Mouse (Mus musculus) frontal cortex, adult 2 months (tissue): ENCODE results near the gene Calhm5. TPM values are rescaled to one million over a fixed set of nuclear protein-coding genes. Genes with fewer than 3 reads are reported as not detected.

Experiments
- DNase-seq, 2 experiments: peaks; one replicate each; pipeline ENCODE4 v3.0.0; 2022; ENCODE audit warnings: low spot score in 1 of 2; ENCODE audit errors: extremely low spot score in 1 of 2
- polyA plus RNA-seq: library from polyadenylated mRNA; depleted of rRNA; stranded (reverse); fragments of >200 nt; gene quantifications from 2 replicates; pipeline ENCODE4 v1.2.3, GENCODE M21; 2012; rRNA removed

The Calhm5 gene
- 1.4 and 1.8 TPM in 2 replicates for polyA plus RNA-seq

DNA sequence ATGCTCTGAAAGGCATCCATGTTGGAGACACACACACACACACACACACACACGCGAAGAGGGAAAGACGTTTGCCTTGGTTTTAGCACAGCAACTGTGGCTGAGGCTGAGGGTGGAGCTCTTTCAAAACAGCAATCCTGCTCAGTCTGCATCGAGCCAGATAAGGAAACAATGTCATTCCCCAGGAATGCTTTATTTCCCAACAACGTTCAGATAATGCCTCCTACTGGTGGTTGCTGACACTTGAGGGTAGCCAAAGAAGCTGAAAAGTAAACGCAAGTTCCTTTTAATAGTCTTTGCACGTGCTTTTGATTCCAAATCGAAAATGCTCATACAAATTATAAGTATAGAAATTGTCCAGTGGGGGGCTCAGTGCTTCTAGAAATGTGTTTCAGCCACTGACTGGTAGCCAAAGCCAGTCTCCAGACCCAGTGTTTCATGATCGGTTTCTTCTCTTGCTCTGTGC lies at the start of gene Calhm5:
TSS of gene Calhm5 (minus strand) at position 102 of the 466 bp plus-strand sequence.
- DNase-seq = peak in 1 of 2 experiments; percentile 74

DNA sequence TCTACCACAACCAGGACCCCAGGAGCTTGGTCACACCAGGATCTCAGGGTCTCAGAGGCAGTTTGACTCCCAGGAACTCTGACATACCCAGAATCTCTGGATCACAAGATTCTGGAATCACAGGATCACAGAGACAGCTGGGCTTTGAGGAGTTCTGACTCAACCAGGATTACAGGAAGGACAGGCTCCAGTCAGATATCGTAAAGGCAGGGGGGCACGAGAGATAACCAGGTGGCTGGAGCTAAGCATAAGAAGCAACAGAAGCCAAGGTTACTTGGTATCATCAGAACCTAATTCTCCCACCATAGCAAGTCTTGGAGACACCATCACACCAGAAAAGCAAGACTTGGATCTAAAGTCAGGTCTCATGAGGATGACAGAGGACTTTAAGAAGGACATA lies 45.4 kb upstream of the Calhm5 start:
- DNase-seq = no peak

DNA sequence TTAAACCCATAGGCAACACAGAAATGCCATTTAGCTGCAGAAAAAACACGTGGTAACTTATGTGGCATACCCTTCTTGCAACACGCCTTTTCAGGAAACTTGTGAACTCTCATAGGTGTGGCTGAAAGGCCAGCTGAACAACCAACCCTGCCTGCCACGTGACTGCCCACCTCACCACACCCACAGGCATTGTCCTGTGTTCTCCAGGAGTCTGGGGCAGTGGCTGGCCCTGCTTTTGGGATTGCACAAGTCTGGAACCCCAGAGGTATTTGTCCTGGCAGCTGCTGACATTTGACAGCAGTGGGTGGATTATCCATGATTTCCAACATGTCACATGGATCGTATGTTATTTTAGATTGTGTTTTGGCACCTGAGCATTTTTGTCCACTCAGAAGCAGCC lies 43.4 kb upstream of the Calhm5 start:
- DNase-seq = no peak

DNA sequence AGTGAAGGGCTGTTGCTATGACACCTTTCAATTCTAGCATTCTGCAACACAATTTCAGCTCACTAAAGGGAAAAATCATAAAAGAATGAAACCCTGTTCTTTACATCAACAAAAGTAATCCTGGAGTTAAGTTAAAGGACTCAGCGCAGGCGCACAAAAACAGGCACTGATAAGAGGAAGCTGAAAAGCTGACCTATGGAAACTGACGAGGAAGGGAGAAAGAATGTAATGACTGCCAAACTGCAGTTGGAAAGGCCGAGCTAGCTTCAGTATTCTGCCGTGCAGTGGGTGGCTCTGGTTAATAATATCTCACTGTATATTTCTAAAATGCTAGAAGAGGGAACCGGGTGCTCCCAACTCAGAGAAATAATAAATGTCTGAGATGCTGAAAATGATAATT lies 41.7 kb upstream of the Calhm5 start:
- DNase-seq = no peak

DNA sequence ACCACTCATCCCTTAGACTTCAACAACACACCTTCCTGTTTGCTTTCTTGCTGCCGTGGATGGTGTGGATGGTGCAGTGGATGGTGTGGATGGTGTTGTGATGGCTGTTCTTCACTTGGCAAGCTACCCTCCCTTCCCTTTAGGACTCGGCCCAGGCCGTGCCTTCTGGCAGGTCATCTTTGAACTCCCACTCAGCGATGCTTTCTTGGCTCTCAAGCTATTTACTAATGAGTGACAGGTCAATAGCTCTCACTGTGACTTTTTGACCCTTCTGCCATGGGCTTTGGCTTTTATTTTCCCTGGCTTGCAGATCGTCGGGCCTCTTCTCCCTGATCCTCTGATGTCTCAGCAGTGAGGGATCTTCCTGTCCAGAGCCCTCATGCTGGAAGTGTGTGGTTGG lies 40.1 kb upstream of the Calhm5 start:
- no peak for DNase-seq

DNA sequence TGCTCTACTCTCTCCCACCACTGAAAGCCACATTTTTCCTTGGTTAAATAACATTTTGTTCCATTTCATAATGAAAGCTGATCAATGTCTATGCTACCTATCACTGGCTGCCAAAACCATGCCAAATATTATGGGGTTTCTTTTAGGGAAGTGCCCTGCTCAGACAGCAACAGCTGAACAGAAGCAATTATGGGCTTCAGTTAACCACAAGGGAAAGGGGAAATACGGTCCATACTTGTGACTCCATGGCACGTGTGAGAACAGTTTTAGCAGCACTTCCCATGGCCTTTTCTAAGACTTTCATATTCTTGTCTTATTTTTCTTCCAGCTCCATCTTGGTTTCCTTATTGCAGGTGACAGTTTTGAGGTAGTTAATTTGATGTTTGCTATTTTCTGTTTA lies 35.0 kb upstream of the Calhm5 start:
- no peak for DNase-seq

DNA sequence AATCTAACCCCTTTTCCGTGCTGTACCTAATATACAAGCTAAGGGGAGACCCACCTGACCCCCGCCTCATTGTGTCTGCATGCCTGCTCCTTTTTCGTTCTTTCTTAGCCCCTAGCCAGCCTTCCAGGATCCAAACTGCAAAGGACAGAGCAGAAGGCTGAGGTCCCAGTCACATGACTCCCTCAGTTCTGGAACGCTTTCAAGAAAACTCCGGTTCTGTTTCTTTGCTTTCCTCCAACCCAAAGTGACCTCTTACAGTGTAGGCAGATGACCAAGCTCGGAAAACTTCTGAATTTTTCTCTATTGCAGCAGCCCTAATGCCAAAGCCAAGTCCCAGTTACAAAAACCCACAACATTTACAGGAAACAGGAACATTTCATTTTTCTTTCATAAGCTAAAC lies 32.1 kb upstream of the Calhm5 start:
- no peak for DNase-seq

DNA sequence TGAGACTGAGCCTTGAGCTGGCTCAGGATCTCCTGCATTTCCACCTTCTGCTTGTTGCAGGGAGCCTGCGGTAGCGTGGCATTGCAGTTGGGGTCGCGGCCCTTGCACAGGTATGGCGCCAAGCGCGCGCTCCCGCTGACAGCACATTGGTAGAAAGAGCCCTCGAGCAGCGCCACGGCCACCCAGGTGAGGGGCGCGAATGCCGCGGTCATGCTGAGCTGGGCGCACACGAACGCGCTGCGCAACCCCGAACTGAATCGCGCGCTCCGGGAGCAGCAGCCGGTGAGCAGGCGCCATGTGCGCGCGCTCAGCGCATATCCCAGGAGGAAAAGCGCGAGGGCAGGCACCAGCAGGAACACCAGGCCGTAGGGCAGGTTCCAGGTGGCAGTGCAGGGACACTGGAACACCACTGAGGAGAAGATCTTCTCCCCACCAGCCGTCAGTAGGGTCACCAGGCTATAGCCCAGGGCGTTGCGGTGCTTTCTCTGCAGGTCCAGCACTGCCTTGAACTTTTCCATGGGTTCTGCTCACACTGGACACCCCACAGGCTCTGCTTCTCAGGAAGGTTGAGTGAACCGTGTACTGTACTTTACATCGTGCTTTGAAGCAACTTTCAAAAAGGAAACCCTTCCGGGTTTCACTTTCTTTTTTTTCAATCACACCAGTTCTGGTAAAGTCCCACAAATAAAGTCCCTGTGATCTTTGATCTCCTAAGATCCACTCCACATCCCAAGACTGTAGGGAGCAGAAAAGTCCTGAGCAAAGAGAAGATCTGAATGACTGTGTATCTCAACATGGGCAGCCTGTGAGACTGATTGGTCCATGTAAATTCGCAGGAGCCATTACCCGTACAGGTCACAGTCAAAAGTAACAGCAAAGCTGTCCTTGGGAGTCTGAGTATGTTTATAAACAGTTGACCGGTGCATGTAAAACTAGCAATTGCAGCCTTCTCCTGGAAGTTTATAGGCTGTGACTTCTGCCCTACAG lies 31.4 kb upstream of the Calhm5 start, which contains the start of gene Calhm6:
TSS of gene Calhm6 (minus strand) at position 593 of the 987 bp plus-strand sequence.
- peak in 1 of 2 experiments; percentile 49 for DNase-seq

DNA sequence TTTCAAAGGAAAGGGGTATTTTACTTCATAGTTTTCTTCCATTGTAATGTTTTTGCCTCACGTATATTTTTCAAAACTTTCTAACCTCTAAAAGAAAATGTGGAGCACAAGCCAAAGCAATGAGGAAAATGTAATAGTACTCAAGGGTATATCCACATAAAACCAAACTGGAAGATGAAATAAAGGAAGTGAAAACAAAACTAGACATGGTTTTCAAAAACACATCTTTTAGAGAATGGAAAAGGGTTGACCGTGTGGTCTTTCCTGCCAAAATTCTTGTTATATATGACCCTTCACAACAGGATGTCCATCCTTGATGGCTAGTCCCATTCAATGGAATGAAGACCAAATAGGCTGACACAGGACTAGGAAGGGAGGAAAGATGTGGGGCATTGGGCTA lies 22.1 kb upstream of the Calhm5 start:
- DNase-seq = no peak

DNA sequence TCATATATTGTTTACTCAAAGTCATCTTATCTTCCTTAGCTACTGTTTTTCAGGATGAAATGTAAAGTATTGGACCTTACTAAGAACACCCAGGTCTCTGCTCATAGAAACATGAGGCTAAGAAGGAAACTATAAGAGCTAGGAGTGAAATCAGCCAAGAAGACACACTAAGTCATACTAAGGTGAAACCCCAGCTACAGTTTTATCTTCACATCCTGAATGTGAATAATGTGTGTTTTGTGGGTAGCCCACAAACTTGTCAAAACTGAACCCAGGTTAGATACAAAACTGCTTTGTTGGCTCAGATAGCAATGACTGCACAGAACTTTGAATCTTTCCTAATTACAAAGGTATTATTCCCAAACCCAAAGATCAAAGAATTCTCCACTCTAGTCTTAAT lies 21.5 kb upstream of the Calhm5 start:
- DNase-seq = no peak

DNA sequence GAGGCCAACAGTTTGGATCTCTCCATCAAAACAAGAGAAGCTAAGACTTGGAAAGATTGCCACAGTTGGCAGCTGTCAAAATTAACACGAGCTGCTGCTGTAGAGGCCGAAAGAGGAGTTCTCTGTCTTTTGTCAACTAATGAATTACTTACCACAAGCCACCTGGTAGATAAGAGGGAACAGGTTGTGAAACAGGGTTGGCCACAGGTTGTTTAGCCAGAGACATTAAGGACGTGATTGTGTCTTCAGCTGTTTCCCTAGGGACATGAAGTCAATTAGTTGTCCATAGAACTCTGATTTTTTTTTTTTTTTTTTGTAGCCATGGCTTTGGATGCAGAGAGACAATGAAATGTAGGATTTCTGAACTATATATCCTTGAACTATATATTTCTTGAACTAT lies 20.8 kb upstream of the Calhm5 start:
- DNase-seq = no peak

DNA sequence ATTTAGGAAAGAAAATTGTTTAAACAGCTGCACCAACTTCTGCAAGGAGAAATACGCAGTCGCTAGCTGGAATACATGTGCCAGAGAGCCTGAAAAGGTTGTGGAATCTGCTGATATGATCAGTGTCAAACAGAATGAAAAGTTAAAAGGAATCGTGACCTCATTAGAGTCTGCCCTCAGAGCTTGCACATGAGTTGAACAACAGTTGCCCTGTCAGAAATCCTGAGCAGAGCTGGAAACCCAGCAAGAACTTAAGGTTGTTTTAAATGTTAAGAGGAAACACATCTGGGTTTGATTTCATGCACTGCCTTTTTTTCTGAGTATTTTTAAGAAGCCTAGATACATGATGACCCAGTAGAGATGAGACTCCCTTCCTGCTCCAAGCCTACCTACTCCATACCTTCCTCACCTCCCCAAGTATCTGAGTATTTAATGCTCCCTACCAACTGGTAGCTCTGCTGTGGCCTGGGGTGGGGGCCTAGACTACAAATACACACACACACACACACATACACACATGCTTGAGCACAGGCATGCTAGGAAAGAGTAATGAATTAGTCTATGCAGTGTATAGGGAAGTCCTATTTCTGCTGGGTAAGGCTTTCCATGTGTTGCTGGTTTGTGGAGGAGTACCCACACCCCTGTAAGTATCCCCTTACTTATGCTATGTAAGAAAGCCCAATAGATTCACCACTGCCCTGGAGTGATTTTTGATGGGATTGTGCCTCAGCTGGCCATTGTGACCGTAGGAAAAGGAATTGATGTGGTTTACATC lies 15.8 kb upstream of the Calhm5 start:
- no peak for DNase-seq

DNA sequence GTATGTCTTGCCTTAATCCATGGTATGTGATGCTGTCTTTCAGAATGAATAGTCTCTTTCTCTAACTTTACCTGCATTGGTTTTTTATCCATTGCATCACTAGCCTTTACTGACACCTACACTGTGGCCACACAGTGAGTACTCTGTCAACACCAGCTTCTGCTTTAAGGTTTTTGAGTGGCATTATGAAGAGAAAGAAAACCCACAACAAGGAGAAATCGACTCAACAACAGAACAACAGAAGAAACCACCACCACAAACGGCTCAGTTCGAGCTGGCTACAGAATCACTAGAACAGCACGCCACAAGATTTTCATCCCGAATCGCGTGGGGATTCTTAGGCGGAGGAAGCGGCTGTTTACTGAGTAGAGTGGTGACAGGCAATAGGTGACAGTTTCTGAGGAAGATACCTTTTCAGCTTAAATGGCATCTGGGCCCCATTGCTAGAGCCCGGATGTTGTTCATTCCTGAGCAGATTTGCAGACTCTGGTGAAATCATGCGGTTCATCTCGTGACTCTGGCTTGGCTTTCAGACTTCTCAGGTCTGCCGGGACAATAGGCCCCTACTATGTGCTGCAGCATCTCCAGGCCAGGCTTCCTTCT lies 14.6 kb upstream of the Calhm5 start:
- no peak for DNase-seq

DNA sequence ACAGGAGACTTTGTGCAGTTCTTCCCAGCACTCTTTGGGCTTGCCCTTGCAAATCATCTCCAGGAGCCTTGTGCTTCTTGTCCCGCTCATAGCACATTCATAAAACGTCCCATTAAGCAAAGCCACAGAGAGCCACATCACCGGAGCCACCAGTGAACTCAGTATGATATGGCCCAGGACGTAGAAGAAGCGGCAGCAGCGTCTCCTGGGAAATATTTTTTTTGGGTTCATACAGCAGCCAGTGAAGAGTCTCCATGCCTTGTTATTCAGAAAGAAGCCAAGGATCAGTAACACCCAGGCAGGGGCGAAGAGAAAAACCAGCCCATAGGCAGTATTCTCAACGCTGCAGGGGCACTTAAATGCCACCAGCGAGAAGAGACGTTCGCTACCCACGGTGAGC lies 355 bp downstream of the Calhm5 start:
- DNase-seq = no peak

DNA sequence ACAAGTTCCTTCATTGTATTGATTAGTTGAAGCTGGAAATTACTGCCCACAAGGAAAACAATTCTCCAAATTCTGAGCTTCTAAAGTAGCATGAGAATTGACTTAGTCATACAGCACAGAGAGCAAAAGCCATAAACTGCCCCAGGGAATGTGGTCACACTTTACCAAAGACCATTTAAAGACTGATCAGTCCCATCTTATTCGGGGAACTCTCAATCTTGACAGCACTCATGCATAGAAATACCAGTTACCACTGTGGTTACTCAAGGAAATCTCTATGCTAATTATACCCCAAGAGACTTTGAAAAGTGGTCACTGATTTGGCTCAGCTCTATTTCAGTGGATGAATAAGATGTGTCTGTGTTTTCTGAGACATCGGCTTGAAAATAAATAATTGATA lies 1.2 kb downstream of the Calhm5 start:
- DNase-seq = no peak

DNA sequence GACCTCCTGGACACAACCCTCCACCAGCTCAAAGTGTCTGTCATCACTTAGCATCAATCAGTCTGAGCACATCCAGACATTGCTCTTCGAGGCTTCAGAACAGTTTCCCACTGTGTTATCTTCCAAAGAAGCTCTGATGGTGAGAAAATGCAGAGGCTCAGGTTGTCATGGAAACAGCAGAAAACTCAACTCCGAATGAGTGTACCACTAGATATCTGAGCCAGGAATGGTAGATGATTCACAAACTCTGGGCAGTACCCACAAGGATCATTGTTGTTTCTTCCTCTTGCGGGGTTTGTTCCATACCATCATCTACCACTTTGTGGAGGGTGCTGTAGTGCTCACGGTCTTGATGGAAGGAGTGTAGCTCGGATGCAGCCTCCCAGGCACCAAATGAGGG lies 4.4 kb downstream of the Calhm5 start:
- peak; percentile 68 to 81 for DNase-seq

DNA sequence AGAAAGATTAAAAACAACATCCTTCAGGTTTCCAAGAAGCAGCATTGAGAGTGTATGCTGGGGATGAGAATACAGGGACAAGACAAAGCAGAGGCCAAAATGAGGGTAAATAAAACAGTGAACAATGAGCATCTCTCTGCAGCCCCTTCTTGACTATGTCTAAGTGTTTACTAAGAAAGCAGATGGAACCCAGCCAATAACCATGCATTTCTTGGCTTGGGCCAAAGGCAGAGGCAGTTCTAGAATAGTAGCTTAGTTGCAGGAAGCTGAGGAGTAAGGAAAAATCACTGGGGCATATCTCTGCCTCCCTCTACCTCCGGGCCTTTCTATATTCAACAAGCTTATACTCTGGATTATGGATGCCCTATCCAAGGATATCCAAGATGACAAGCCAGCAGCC lies 5.8 kb downstream of the Calhm5 start:
- DNase-seq = no peak

DNA sequence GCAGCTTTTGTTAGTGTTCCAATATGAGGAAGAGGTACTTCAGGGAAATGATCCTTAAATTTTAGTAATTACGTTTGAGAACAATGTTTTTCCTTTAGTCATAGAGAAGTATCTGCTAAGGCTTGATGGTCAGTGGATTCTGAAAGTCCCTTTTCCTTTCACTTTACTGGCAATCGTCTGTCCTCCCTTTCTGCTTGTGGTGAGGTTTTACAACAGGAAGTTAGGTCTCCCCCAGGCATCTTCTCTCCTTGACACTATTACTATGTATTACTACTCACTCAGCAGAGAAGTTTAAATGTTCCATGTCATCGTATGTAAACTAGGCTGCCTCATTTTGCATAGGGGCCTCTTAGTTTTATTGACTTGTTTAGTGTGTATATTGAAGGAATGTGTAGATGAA lies 6.8 kb downstream of the Calhm5 start:
- no peak for DNase-seq

DNA sequence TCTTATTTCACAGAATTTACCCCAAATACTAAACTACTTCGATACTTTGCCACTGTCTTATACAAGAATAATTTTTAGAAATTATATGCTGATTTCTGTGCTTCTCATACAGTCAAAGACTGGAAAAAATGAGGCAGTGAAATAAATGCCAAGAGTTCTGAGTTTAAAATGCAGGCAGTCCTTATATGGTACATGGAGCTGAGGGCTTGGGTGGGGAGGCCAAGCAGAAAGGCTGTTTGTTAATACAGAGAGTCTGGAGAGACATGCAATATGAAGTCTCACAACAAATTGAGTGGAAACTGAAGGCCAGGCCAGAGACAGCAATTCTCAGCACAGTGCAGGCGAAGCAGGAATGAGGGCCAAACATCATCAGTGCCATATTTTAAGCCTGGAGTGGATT lies 7.8 kb downstream of the Calhm5 start:
- no peak for DNase-seq

DNA sequence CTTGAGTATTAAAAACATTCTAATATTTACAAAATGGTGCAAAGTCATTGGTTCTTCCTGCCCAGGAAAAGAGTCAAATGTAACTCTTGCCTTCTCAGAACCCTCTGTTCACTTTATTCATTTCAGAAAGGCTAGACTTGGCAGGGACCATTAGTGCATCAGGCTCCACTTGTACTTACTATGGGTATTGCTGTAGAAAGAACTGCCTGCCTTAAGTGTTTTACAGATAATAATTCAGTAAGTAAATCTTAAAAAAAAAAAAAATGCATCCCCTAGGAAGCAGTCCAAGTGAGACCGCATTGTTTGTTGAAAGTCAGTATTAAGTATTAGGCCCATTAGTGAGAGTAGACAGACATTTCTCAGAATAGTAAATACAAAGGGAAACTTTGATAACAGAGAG lies 9.8 kb downstream of the Calhm5 start:
- no peak for DNase-seq
